Mouse (Mus musculus) liver, embryonic 12.5 days (tissue): ENCODE data around the gene Gm45618. TPM values are rescaled to one million over a fixed set of nuclear protein-coding genes. Genes with fewer than 3 reads are reported as not detected.
"Not testable (repeated sequence)": the region's sequence is repeated elsewhere in the genome, so short reads cannot be mapped to it uniquely, and the experiment has no call there.

Experiments used
- ATAC-seq: fragments of 200-750 bp; cut with Nextera tagmentation; 2 replicates; pipeline ENCODE4 v1.8.0; 2017; ENCODE audit warnings: moderate number of reproducible peaks, mild to moderate bottlenecking, moderate library complexity
- H3K27ac ChIP-seq: fragments of 300-500 bp; sonication (generic); 2 replicates; pipeline ENCODE4 v1.5.1; 2016; ENCODE audit warnings: mild to moderate bottlenecking
- H3K27me3 ChIP-seq: fragments of 300-500 bp; sonication (generic); replicated peaks from 2 replicates; pipeline ENCODE4 v1.6.1; 2016; ENCODE audit warnings: mild to moderate bottlenecking, moderate library complexity
- H3K36me3 ChIP-seq: fragments of 300-500 bp; sonication (generic); 2 replicates; pipeline ENCODE4 v1.6.1; 2016; ENCODE audit warnings: mild to moderate bottlenecking, moderate library complexity
- H3K4me1 ChIP-seq: fragments of 300-500 bp; sonication (generic); 2 replicates; pipeline ENCODE4 v1.6.1; 2016
- H3K4me2 ChIP-seq: fragments of 300-500 bp; sonication (generic); 2 replicates; pipeline ENCODE4 v1.6.1; 2016; ENCODE audit warnings: mild to moderate bottlenecking, moderate library complexity
- H3K4me3 ChIP-seq: fragments of 300-500 bp; sonication (generic); 2 replicates; pipeline ENCODE4 v1.5.1; 2016; ENCODE audit warnings: mild to moderate bottlenecking, moderate library complexity
- H3K9ac ChIP-seq: fragments of 300-500 bp; sonication (generic); 2 replicates; pipeline ENCODE4 v1.6.1; 2016; ENCODE audit warnings: mild to moderate bottlenecking, moderate library complexity
- H3K9me3 ChIP-seq: fragments of 300-500 bp; sonication (generic); replicated peaks from 2 replicates; pipeline ENCODE4 v1.6.1; 2016; ENCODE audit warnings: mild to moderate bottlenecking, moderate library complexity
- WGBS: fragments of 180-500 bp; shearing (Covaris S2); methylation state at CpG from one replicate; pipeline ENCODE4 v1.1.7; 2016; ENCODE audit not compliant: insufficient replicate concordance; 5-methylcytosine and 5-hydroxymethylcytosine counted together
- polyA plus RNA-seq: library from polyadenylated mRNA; unstranded; fragments of >200 nt; fragmentation: Nextera tagmentation; extraction: Ambion mirVana; gene quantifications from 2 replicates; pipeline ENCODE4 v1.2.1, GENCODE M21; 2016

The Gm45618 gene
- not detected in 2 replicates for polyA plus RNA-seq

DNA sequence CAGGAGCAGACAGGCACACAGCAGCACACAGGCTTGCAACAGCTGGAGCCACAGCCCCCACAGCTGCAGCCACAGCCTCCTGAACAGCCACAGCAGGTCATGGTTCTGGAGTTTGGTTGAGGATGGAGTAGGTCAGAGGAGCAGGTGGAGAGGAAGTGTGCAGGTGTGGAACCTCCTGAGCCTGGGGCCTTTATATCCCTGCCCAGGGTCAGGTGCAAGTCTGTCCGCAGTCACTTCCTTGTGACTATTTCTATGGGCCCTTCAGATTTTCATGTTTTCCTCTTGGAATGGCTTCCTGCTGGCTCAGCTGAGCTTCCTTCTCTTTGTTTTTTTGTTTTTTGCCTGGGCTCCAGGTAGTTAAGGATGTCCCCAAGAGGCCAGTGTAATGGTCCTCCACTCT is at the start of gene Gm45618:
TSS of gene Gm45618 (minus strand) at position 101 of the 400 bp plus-strand sequence.
- not testable (repeated sequence) for ATAC-seq, H3K4me1 ChIP-seq, H3K27ac ChIP-seq, H3K4me3 ChIP-seq, H3K9ac ChIP-seq, H3K4me2 ChIP-seq, H3K9me3 ChIP-seq, H3K36me3 ChIP-seq
- peaks cover 15% of the 10 kb centered on the region; the same call in 1 of the 2 replicates for H3K27me3 ChIP-seq
- 72% methylated on average over 1 of the region's 1 CpGs for WGBS

DNA sequence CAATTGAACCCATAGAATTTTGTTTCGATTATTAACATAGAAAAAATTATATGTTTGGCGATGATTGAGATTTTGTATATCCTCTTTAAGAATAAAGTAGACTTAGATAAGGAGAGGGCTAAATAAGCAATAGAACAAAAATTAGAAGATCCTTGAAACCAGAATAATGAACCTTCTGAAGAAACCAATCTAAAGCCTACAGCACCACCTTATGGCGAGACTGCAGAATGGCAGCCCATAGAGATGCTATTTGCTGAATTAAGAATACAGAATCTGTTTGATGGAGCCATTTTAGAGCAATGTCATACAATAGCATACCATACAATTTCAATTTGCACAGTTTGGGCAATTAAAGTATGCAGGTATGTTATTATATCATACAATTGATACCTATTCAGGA is 49.3 kb upstream of the Gm45618 start:
- Histone ChIP-seq H3K4me2 (no peak overlapping the region), H3K36me3 (no peaks in the 10 kb centered on the region), H3K4me1 (no peaks in the 10 kb centered on the region), H3K27ac (no peak overlapping the region), H3K9me3 (no peaks in the 10 kb centered on the region), H3K27me3 (no peaks in the 10 kb centered on the region; the same call in 1 of the 2 replicates), H3K4me3 (no peak overlapping the region), H3K9ac (no peak overlapping the region)
- no peak for ATAC-seq
- 31% methylated on average over 3 of the region's 3 CpGs for WGBS

GRCm38 (mm10) chr7:142165639-142166038 is 45.1 kb upstream of the Gm45618 start, which contains the start of gene Gm4553:
TSS of gene Gm4553 (minus strand) at chr7:142165739.
- H3K4me3 ChIP-seq, H3K27me3 ChIP-seq, H3K9ac ChIP-seq, ATAC-seq, H3K4me2 ChIP-seq, H3K9me3 ChIP-seq, H3K27ac ChIP-seq, H3K4me1 ChIP-seq, H3K36me3 ChIP-seq: not testable (repeated sequence)

GRCm38 (mm10) chr7:142159366-142159765 is 38.8 kb upstream of the Gm45618 start:
- no peak overlapping the region for H3K27ac ChIP-seq
- no peak for ATAC-seq
- H3K4me1 ChIP-seq, result no peaks in the 10 kb centered on the region
- H3K9me3 ChIP-seq, result no peaks in the 10 kb centered on the region
- H3K27me3 ChIP-seq, result no peaks in the 10 kb centered on the region
- H3K9ac ChIP-seq, result no peak overlapping the region
- H3K36me3 ChIP-seq, result no peaks in the 10 kb centered on the region
- H3K4me2 ChIP-seq, result no peak overlapping the region
- 77% methylated on average over 3 of the region's 3 CpGs for WGBS
- H3K4me3 ChIP-seq, result no peak overlapping the region

DNA sequence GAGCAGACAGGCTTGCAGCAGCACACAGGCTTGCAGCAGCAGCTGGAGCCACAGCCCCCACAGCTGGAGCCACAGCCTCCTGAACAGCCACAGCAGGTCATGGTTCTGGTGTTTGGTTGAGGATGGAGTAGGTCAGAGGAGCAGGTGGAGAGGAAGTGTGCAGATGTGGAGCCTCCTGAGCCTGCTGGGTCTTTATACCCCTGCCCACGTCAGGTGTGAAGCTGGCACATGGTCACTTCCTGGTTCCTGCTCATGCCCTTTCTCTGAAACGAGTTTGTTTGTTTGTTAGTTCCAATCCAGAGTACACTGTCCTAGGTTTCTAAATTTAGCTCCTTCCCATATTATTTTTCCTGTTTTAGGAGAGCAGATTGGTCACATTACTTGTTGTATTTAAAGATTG is 36.5 kb upstream of the Gm45618 start, which contains the start of gene Gm29735:
TSS of gene Gm29735 (minus strand) at position 101 of the 400 bp plus-strand sequence.
- not testable (repeated sequence) for H3K9ac ChIP-seq, ATAC-seq, H3K4me3 ChIP-seq, H3K27ac ChIP-seq, H3K36me3 ChIP-seq, H3K4me2 ChIP-seq, H3K4me1 ChIP-seq, H3K9me3 ChIP-seq, H3K27me3 ChIP-seq
- WGBS, result 28% methylated on average over 2 of the region's 2 CpGs

GRCm38 (mm10) chr7:142155308-142155707 is 34.8 kb upstream of the Gm45618 start:
- Histone ChIP-seq H3K27me3 (no peaks in the 10 kb centered on the region), H3K9me3 (no peaks in the 10 kb centered on the region), H3K9ac (no peak overlapping the region), H3K4me2 (no peak overlapping the region), H3K27ac (no peak overlapping the region), H3K4me1 (no peaks in the 10 kb centered on the region), H3K4me3 (no peak overlapping the region), H3K36me3 (no peaks in the 10 kb centered on the region)
- ATAC-seq, result no peak
- 48% methylated on average over 1 of the region's 1 CpGs for WGBS

DNA sequence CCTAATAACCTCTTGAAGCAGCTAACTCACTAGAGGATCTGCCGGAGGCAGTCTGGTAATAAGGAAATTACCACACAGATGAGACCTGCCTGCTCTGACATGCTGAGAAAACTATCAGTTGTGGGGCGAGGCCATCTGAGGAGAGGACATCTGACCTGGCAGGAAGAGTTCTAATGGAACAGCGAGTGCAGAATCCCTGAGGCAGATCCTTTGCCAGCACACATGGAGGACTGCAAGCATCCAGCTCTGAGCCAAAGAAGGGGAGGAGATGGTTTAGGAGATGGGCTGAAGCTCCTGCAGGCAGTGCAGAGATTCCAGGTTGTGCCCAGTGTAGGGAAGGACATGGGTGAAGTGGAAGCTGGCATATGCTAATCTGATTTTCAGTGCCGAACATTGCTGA is 31.7 kb upstream of the Gm45618 start:
- no peaks in the 10 kb centered on the region for H3K9me3 ChIP-seq
- H3K4me3 ChIP-seq, result no peak overlapping the region
- ATAC-seq, result no peak
- H3K27me3 ChIP-seq, result no peaks in the 10 kb centered on the region
- H3K4me1 ChIP-seq, result no peaks in the 10 kb centered on the region
- 76% methylated on average over 4 of the region's 4 CpGs for WGBS
- no peaks in the 10 kb centered on the region for H3K36me3 ChIP-seq
- H3K27ac ChIP-seq, result no peak overlapping the region
- no peak overlapping the region for H3K4me2 ChIP-seq
- no peak overlapping the region for H3K9ac ChIP-seq

DNA sequence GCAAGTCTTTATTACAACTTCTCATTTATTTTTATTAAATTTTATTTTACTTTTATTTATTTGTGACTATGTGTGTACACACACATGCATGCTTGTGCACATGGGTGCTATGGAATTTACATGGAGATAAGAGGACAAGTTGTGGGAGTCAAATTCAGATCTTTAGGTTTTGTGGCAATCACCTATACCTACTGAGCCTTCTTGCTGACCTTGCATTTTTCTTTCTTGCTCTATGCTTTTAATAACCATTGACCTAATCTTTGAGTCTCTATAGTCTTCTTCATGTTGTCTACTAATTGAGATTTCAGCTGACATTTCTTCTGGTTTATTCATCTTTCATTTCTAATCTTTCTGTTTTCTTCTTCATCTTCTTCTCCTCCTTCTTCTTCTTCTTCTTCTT is 28.1 kb upstream of the Gm45618 start:
- H3K27ac ChIP-seq, result no peak overlapping the region
- no peak for ATAC-seq
- no peaks in the 10 kb centered on the region for H3K4me1 ChIP-seq
- H3K9me3 ChIP-seq, result no peaks in the 10 kb centered on the region
- no peak overlapping the region for H3K4me3 ChIP-seq
- H3K9ac ChIP-seq, result no peak overlapping the region
- H3K27me3 ChIP-seq, result 0 out of 2 replicates have a peak, but pooled peaks cover 5% of the 10 kb centered on the region
- H3K36me3 ChIP-seq, result no peaks in the 10 kb centered on the region
- no peak overlapping the region for H3K4me2 ChIP-seq

- Histone ChIP-seq H3K4me1 (no peaks in the 10 kb centered on the region), H3K9me3 (no peaks in the 10 kb centered on the region), H3K27ac (no peak overlapping the region), H3K9ac (no peak overlapping the region), H3K36me3 (no peaks in the 10 kb centered on the region), H3K4me3 (no peak overlapping the region), H3K4me2 (no peak overlapping the region), H3K27me3 (0 out of 2 replicates have a peak, but pooled peaks cover 5% of the 10 kb centered on the region)
- WGBS, result 0% methylated on average over 1 of the region's 1 CpGs
- no peak for ATAC-seq
Measured at GRCm38 (mm10) chr7:142146033-142146432, 25.5 kb upstream of the Gm45618 start.

- H3K36me3 ChIP-seq, result no peaks in the 10 kb centered on the region
- no peak overlapping the region for H3K9ac ChIP-seq
- no peaks in the 10 kb centered on the region for H3K9me3 ChIP-seq
- H3K4me1 ChIP-seq, result no peaks in the 10 kb centered on the region
- 37% methylated on average over 4 of the region's 4 CpGs for WGBS
- H3K27me3 ChIP-seq, result 0 out of 2 replicates have a peak, but pooled peaks cover 5% of the 10 kb centered on the region
- ATAC-seq, result no peak
- H3K4me3 ChIP-seq, result no peak overlapping the region
- no peak overlapping the region for H3K27ac ChIP-seq
- H3K4me2 ChIP-seq, result no peak overlapping the region
Measured at GRCm38 (mm10) chr7:142145413-142145940, 24.9 kb upstream of the Gm45618 start.

GRCm38 (mm10) chr7:142144507-142144906 is 24.0 kb upstream of the Gm45618 start, which contains the start of gene Gm45337:
TSS of gene Gm45337 (minus strand) at chr7:142144607.
- Histone ChIP-seq H3K4me1 (no peaks in the 10 kb centered on the region), H3K36me3 (no peaks in the 10 kb centered on the region), H3K9me3 (no peaks in the 10 kb centered on the region), H3K4me3 (no peak within 1 kb of the TSS), H3K4me2 (no peak within 1 kb of the TSS), H3K27me3 (0 out of 2 replicates have a peak, but pooled peaks cover 5% of the 10 kb centered on the region), H3K27ac (no peak within 1 kb of the TSS), H3K9ac (no peak within 1 kb of the TSS)
- whole genome bisulfite sequencing, result 33% methylated on average over 1 of the region's 1 CpGs
- ATAC-seq, result no peak

DNA sequence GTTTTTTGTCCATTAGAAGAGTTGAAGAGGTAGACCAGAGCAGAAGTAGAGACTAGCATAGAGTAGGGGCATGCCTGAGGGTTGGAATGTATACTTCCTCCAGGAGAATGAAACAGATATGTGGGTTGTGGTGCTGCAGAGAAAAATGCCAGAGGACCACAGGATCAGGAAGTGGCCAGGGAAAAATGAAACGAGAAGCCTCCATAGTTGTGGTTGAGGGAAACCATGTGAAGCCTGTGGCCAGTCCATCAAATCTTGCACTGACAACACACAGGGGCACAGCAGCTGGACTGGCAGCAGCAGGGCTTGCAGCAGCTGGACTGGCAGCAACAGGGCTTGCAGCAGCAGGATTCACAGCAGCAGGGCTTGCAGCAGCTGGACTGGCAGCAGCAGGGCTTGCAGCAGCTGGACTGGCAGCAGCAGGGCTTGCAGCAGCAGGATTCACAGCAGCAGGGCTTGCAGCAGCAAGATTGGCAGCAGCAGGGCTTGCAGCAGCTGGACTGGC is 23.0 kb upstream of the Gm45618 start:
- not testable (repeated sequence) for H3K9me3 ChIP-seq, H3K4me3 ChIP-seq, ATAC-seq, H3K4me2 ChIP-seq, H3K27ac ChIP-seq, H3K36me3 ChIP-seq, H3K4me1 ChIP-seq, H3K27me3 ChIP-seq, H3K9ac ChIP-seq
- WGBS, result 8% methylated on average over 1 of the region's 1 CpGs

GRCm38 (mm10) chr7:142140696-142141095 is 20.2 kb upstream of the Gm45618 start:
- WGBS, result 11% methylated on average over 1 of the region's 1 CpGs
- no peak overlapping the region for H3K27ac ChIP-seq
- 0 out of 2 replicates have a peak, but pooled peaks cover 3% of the 10 kb centered on the region for H3K27me3 ChIP-seq
- no peaks in the 10 kb centered on the region for H3K4me1 ChIP-seq
- H3K9ac ChIP-seq, result no peak overlapping the region
- H3K4me2 ChIP-seq, result no peak overlapping the region
- no peaks in the 10 kb centered on the region for H3K36me3 ChIP-seq
- H3K4me3 ChIP-seq, result no peak overlapping the region
- ATAC-seq, result no peak
- H3K9me3 ChIP-seq, result no peaks in the 10 kb centered on the region
